Mouse (Mus musculus) pancreas, adult 10 weeks (tissue): ENCODE results near the gene Apon. TPM values are rescaled to one million over a fixed set of nuclear protein-coding genes. Genes with fewer than 3 reads are reported as not detected.

Experiments
- polyA plus RNA-seq: library from polyadenylated mRNA; stranded (reverse); fragments of 350-450 nt; fragmentation: Illumina TruSeq; extraction: RNeasy Lipid Tissue Mini Kit (QIAGEN cat#74804); gene quantifications from one replicate; pipeline ENCODE4 v1.2.3, GENCODE M21; 2015; ENCODE audit warnings: low read depth, low replicate concordance; ENCODE audit not compliant: insufficient read depth

Gene Apon
- not detected for polyA plus RNA-seq

GRCm38 (mm10) chr10:128253677-128254255 is at the start of gene Apon:
TSS of gene Apon (plus strand) at chr10:128254096.

GRCm38 (mm10) chr10:128211390-128212108 is 42.3 kb upstream of the Apon start, which contains the start of gene Spryd4:
TSS of gene Spryd4 (minus strand) at chr10:128211807.

DNA sequence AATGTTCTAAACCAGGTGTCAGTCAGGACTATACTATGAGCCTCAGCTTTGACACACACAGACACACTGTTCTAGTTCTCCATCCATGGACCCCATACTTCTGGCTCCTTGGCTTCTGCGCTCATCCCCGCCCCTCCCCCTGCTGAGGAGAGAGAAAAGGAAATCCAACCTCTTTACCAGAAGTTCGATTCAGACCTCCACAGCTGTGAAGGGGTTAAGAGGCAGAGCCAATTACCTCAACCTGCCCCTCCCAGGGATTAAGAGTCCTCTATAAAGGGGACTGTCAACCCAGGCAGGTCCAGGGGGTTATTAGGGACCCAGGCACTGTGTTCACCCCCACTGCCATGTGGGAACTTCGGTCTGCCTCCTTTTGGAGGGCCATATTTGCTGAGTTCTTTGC is 28.4 kb upstream of the Apon start, which contains the start of gene Mip:
Gene Mip (plus strand): TSS at position 301 of the 400 bp plus-strand sequence.

GRCm38 (mm10) chr10:128231697-128232419 is 22.0 kb upstream of the Apon start, which contains the start of gene Timeless:
TSS of gene Timeless (plus strand) at chr10:128232065.

GRCm38 (mm10) chr10:128268371-128268770 is 14.5 kb downstream of the Apon start, which contains the start of gene Apof:
TSS of gene Apof (plus strand) at chr10:128268671.

GRCm38 (mm10) chr10:128270287-128270841 is 16.5 kb downstream of the Apon start, which contains the start of gene Stat2:
TSS of gene Stat2 (plus strand) at chr10:128270559.

GRCm38 (mm10) chr10:128298702-128299171 is 44.8 kb downstream of the Apon start, which contains the start of gene Il23a:
TSS of gene Il23a (minus strand) at chr10:128298752.

GRCm38 (mm10) chr10:128303126-128304021 is 49.5 kb downstream of the Apon start, which contains the start of gene Pan2:
TSS of gene Pan2 (plus strand) at chr10:128303335.

Other genes starting within 250 kb of the Apon start
- gene Hsd17b6, start 246.5 kb upstream of the Apon start, polyA plus RNA-seq = not detected
- 3.3 TPM for gene Prim1, start 238.9 kb upstream of the Apon start, polyA plus RNA-seq
- gene Naca, start 218.5 kb upstream of the Apon start, polyA plus RNA-seq = 222 TPM
- 30.4 TPM for gene Ptges3, start 195.1 kb upstream of the Apon start, polyA plus RNA-seq
- gene Atp5b, start 170.8 kb upstream of the Apon start, polyA plus RNA-seq = 359 TPM
- 9.4 TPM for gene Baz2a, start 162.5 kb upstream of the Apon start, polyA plus RNA-seq
- 11.2 TPM for gene Rbms2, start 73.8 kb upstream of the Apon start, polyA plus RNA-seq
- 37.5 TPM for gene Gls2, start 59.6 kb upstream of the Apon start, polyA plus RNA-seq
- gene Spryd4, start 42.3 kb upstream of the Apon start, polyA plus RNA-seq = 6.0 TPM
- not detected for gene Mip, start 28.3 kb upstream of the Apon start, polyA plus RNA-seq
- gene Timeless, start 22.0 kb upstream of the Apon start, polyA plus RNA-seq = 5.8 TPM
- not detected for gene Apof, start 14.6 kb downstream of the Apon start, polyA plus RNA-seq
- gene Stat2, start 16.5 kb downstream of the Apon start, polyA plus RNA-seq = 12.1 TPM
- gene Il23a, start 44.7 kb downstream of the Apon start, polyA plus RNA-seq = not detected
- 14.3 TPM for gene Pan2, start 49.2 kb downstream of the Apon start, polyA plus RNA-seq
- gene Cnpy2, start 68.4 kb downstream of the Apon start, polyA plus RNA-seq = 55.2 TPM
- gene Cs, start 83.6 kb downstream of the Apon start, polyA plus RNA-seq = 18.2 TPM
- gene Coq10a, start 114.9 kb downstream of the Apon start, polyA plus RNA-seq = 21.3 TPM
- 5.5 TPM for gene Ankrd52, start 123.0 kb downstream of the Apon start, polyA plus RNA-seq
- gene Slc39a5, start 147.1 kb downstream of the Apon start, polyA plus RNA-seq = 127 TPM
- gene Nabp2, start 157.4 kb downstream of the Apon start, polyA plus RNA-seq = 17.0 TPM
- gene Rnf41, start 157.6 kb downstream of the Apon start, polyA plus RNA-seq = 6.6 TPM
- 24.6 TPM for gene Smarcc2, start 205.2 kb downstream of the Apon start, polyA plus RNA-seq
- 403 TPM for gene Myl6, start 240.0 kb downstream of the Apon start, polyA plus RNA-seq
- not detected for gene Myl6b, start 244.6 kb downstream of the Apon start, polyA plus RNA-seq